In the genomic region with DNA sequence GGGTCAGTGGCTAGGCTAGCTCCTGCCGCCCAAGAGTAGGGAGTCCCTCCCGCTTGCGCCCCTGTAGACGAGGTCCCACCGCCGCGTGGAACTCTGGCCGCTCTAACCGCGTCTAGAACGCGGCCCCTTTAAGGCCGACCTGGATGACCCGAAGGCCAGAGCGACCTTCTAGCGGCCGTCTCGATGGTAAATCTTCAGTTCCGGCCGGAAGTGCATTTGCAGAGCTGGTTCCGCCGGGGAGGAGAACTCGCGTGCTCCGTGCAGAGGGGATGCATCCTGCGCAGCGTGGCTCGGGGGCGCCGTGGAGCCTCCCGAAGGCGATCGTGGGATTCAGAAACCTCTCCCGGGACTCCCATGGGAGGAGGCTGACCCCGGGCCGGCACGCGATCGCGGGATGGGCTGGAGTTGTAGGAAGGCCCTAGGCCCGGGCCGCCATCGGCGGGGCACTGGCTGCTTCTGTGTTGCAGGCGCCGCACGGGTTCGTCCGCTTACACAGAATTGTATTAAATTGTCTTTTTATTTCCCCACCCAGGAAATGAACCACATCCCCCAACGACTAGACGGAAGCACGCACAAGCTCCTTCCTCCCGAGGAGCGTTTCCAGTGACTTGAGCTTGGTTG, we compare ENCODE assay signal across 8 mouse cellular contexts. TPM values are rescaled to one million over a fixed set of nuclear protein-coding genes. Genes with fewer than 3 reads are reported as not detected.
DNase-seq lines count a peak whose midpoint lies in the region; ATAC-seq and TF ChIP-seq lines count a peak whose summit lies in the region.

No protein-coding gene starts in this region.

- WGBS in hindbrain, postnatal 0 days = under 1% methylated on average over 54 of the region's 54 CpGs

- intact Hi-C loops in gastrocnemius, adult 2 months (cut with DNase I) = no loop called here
- intact Hi-C loops in left cerebral cortex, postnatal 25 days (cut with DNase I) = loop anchor here (1.0 kb wide), 1 partner anchor 98 kb away; no protein-coding TSS in a partner anchor

- H3K27me3 ChIP-seq in hindbrain, postnatal 0 days (ENCODE audit: insufficient read depth, low read length) = no peaks in the 10 kb centered on the region

- ATAC-seq in common myeloid progenitor, adult 5-6 weeks (replicated peaks; ENCODE audit: low read depth, poor library complexity, severe bottlenecking) = peak; percentile 76
- ATAC-seq in hindbrain, postnatal 0 days = peak; percentile 88

- H3K4me1 ChIP-seq in hindbrain, postnatal 0 days (ENCODE audit: insufficient read depth, low read length) = peaks cover 13% of the 10 kb centered on the region; the same call in 1 of the 2 replicates

- peak overlapping the region; percentile 93 for H3K9ac ChIP-seq in hindbrain, postnatal 0 days (replicated peaks; ENCODE audit: low read length)

- H3K9me3 ChIP-seq in hindbrain, postnatal 0 days (ENCODE audit: low read length) = no peaks in the 10 kb centered on the region

- H3K36me3 ChIP-seq in hindbrain, postnatal 0 days (ENCODE audit: insufficient read depth, low read length) = peaks cover 24% of the 10 kb centered on the region

- peak overlapping the region; percentile 96 for H3K4me2 ChIP-seq in hindbrain, postnatal 0 days (ENCODE audit: low read depth, low read length)

- peak overlapping the region; percentile 97 for H3K27ac ChIP-seq in gastrocnemius, adult 2 months
- H3K27ac ChIP-seq in hindbrain, postnatal 0 days = peak overlapping the region; percentile 79

- H3K4me3 ChIP-seq in gastrocnemius, adult 2 months = peak overlapping the region; percentile 95
- peak overlapping the region; percentile 88 for H3K4me3 ChIP-seq in hindbrain, postnatal 0 days (ENCODE audit: low read length)

- DNase-seq in adipocyte (ENCODE audit: low spot score) = peak; percentile 88
- peak; percentile 91 for DNase-seq in gastrocnemius, adult 2 months
- DNase-seq in hindbrain, postnatal 0 days (ENCODE audit: low spot score) = peak; percentile 95
- DNase-seq in left cerebral cortex, postnatal 25 days (ENCODE audit: low spot score in 2 of 2) = peak; percentile 84 to 87
- DNase-seq in mesoderm, embryonic 11.5 days (ENCODE audit: low read depth, low spot score) = peak; percentile 88
- DNase-seq in right cerebral cortex, postnatal 25 days = peak; percentile 79
- DNase-seq in urinary bladder, postnatal 36 days (ENCODE audit: low spot score in 2 of 2) = peak; percentile 75 to 83

- no peak; the same call in 1 of the 2 replicates for TF ChIP-seq CTCF in gastrocnemius, adult 2 months (IDR thresholded peaks at IDR 0.05)
- TF ChIP-seq CTCF in hindbrain, postnatal 0 days (IDR thresholded peaks at IDR 0.05; ENCODE audit: low read depth) = peak; percentile 36; the same call in 1 of the 2 replicates

RNA-seq across cellular contexts. Expression of gene Sec14l1, which starts 38.3 kb away (rescaled TPM):
- 9.4 and 13.0 TPM in 2 replicates for total RNA-seq in common myeloid progenitor, adult 5-6 weeks (2017)
- total RNA-seq in gastrocnemius, adult 2 months (2021) = 10 to 100 TPM; 52.3 to 52.8 TPM
- total RNA-seq in hindbrain, postnatal 0 days (2014; rRNA removed) = 69.1 and 74.1 TPM in 2 replicates
- 47.0 and 47.3 TPM in 2 replicates for polyA plus RNA-seq in hindbrain, postnatal 0 days (2015; fragmentation: Nextera tagmentation; extraction: Ambion mirVana)
- 100 to 1,000 TPM; 174 to 208 TPM for total RNA-seq in left cerebral cortex, postnatal 25 days (2021)

Comparison
In these comparisons a context has a peak if more than half of its experiments do, and no peak if none do; other contexts are left out.
1. Peak in every context shown above with its lines: DNase-seq, ATAC-seq, H3K4me3 ChIP-seq and H3K27ac ChIP-seq.